Mouse (Mus musculus) frontal cortex, adult (tissue): ENCODE data around the gene Magi1.
A peak's percentile ranks its signal among the peaks of the same experiment; 100 is the strongest.

Source experiments
- ATAC-seq: cut with Nextera tagmentation; 2 replicates; pipeline ENCODE4 v1.9.2; 2017; ENCODE audit warnings: mild to moderate bottlenecking, moderate library complexity, mixed read lengths; ENCODE audit not compliant: low TSS enrichment

Gene Magi1

GRCm38 (mm10) chr6:93895721-93896120 is 388.0 kb downstream of the Magi1 start:
- no peak for ATAC-seq

- peak; percentile 80 for ATAC-seq
Observed at GRCm38 (mm10) chr6:93893956-93894355, 389.8 kb downstream of the Magi1 start.

GRCm38 (mm10) chr6:93892922-93893321 is 390.8 kb downstream of the Magi1 start:
- no peak for ATAC-seq

DNA sequence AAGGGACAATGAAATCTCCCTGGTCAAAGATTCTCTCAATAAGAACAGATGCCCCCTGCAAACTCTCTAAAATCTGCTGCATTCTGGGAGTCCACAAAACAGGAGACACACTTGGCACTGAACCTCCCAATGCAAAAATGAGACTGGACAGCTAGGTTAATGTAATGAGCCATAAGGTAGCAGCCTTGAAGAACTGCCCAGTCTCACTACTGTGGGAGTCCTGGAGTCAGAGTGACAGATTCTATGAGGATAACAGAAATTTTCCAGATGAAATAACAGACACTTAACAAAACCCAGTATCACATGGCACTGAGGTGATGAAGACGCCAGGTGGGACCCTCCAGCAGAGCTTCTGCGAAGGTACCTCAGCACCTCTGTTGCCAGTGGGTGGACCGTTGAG is 393.7 kb downstream of the Magi1 start:
- no peak for ATAC-seq

GRCm38 (mm10) chr6:93877337-93877736 is 406.4 kb downstream of the Magi1 start:
- ATAC-seq = no peak

DNA sequence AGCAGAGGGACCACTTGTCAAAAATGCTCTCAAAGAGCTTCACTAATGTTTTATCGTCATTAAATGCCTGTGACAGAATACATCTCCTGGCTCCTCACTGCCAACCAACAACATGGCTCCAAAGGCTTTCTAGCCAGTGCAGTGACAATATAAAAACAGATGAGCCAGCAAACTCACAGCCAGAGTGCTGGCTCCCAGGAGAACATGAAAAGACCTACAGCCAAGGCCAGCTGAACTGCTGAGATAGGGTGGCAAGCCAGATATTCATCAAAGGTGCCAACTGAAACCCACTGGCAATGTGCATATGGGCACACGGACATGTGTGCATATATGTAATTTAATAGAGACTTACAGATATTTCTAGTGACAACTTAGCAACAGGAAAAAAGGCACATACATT is 408.8 kb downstream of the Magi1 start:
- ATAC-seq = no peak

DNA sequence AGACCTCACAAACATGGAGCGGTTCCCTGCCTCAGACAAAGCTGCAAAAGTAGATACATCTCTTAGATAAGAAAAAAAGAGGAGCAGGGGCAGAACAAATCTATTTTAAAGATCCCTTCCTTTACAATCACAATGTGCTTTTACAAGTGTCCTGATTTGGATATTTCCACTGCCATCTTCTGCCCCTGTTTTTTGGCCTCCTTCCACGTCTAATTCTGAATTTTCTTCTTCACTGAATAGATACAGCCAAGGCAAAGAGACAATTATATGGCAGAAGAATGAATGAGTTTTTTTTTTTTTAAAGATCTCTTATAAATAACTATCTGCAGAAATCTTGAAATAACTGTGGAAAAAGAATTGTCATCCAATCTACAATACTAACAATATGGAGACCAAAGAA is 409.3 kb downstream of the Magi1 start:
- peak; percentile 51 for ATAC-seq

DNA sequence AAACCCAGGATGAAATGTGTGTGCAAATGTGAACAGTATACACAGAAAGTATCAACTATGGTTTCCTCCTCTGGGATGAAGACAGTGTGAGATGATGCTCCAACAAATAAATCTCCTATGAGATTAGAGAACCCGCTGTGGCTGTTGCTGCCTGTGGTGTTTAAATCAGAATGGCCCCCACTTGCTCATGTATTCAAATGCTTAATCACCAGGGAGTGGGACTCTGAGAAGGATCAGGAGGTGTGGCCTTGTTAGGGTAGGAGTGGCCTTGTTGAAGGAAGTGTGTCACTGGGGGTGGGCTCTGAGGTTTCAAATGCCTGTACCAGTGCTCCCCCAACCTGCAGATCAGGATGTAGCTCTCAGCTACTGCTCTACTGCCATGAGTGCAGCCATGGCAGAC is 410.2 kb downstream of the Magi1 start:
- ATAC-seq = no peak

DNA sequence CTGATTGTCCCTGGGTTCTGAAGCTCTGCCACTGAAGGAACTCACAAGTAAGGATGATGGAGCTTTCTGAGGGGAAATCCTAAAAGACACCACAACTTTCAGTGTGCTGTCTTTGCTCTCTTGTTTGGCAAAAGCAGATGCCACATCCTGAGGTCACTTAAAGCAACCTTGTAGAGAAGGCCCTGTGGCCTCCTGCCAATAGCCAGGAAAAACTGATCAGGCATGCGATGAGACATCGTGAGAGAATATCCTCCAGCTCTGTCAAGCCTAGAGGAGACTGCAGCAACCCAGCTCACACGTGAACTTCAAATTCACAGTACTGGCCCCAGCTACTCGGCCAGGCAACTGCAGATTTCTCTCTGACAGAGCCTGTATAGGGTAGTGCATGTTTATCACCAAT is 412.2 kb downstream of the Magi1 start:
- no peak for ATAC-seq

GRCm38 (mm10) chr6:93870023-93870422 is 413.7 kb downstream of the Magi1 start:
- ATAC-seq = no peak

DNA sequence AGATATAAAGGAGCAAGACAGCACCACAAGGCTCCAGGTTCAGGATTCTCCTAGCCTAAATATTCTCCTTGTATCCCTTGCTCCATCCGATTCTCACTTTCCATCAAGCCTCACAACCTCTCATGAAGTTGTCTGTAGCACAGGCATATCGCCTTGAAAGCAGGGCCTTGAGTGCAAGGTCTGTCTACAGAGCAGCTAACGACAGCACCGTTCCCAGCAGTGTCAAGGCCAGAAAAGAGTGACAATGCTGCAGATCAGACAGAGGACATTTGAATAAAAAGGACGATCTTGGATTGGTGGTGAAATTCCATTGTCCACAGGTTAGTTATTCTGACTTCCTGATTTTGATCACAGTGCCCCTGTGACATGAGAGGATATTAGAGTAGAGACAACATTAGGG is 421.5 kb downstream of the Magi1 start:
- no peak for ATAC-seq

DNA sequence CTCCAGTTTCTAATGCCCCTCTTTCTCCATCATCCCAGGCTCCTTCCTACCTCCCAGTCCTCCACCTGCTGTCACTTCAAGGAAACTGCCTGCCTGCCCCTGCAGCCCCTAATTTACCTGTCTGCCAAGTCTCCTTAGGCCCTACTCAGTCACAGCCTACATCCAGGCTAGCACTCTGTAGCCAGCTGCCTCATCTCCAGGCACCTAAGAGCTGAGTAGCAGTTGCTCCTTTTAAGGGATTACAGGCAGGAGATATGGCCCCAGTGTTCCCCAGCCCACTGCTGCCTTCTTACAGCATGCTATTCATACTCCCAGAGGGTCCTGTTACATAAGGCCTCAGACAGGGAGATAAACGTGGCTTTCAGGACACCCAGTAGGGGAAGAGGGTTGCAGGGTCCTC is 426.9 kb downstream of the Magi1 start:
- peak; percentile 12; the same call in 1 of the 2 replicates for ATAC-seq

DNA sequence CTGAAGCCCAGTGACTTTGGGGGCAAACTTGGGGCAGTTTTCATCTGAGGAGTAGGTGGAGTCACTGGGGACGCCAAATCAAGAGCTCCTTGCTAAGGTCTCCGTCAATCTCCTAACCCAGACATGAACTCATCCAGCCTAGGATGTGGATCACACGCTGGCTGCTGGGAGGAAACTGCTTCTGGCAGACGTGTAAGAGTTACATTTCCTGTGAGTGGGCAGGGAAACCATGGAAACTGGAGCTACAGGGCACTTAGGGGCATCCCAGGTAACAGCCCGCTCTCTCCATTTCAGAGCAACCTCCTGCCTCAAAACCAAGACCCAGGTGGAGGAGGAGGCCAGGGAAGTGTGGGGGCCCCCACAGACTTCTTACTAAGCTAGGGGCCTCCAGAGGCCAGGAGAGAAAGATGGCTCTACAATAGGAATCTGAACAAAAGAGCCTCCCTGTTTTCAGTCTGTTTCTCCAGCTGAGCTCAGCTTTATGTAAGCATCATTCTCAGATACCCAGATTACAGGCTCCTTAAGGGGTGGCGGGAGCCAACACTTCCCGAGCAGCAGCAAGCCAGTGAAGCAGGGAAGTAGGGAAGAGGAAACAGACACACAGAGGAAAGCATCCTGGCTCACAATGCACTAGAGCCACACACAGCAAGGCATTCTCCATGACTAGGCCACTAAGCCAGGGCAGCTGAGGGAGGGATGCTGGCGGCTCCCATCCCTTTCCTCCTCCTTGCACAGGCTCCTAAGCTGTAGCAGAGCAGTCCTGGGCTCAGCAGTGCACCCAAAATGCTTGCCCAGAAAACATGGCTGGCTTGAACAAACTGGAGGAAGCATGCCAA is 427.7 kb downstream of the Magi1 start:
- peak; percentile 90 for ATAC-seq

DNA sequence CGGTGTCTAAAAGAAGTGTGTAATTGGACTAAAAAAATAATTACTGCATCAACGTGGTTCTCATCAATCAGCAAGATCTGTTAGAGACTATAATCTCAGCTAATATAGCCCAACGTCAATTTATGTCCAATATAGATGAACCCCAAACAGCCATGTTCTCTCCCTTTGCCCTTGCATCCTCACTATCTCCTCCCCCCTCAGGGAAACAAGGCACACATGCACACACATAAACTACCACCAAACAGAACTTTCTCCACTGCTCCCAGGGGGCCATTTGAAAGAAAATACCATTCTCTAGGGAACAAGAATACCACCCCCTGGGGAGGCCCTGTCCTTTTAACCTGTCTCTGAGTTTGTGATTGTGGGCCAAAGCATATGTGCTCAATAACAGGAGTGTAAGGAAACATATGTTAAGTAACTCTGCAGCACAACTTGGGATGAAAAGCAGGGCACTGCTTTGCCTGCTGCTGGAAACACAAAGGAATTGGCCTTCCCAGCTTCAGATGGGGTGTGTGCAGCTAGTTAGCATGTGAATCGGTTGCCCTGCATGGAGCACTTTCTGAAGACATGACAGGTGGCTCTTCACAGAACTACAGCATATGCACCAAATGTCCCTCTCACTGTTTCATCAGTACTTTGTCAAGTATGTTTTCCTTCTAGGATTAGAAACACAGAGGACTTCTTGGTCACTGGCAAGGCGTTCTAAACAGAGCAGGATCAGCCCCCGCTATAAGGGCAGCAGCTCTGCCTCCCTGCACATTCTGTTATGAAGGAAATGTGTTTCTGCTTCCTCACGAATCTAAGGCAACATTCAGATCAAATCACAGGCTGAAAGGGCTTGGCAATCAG is 434.6 kb downstream of the Magi1 start:
- ATAC-seq = peak; percentile 36; the same call in 1 of the 2 replicates

DNA sequence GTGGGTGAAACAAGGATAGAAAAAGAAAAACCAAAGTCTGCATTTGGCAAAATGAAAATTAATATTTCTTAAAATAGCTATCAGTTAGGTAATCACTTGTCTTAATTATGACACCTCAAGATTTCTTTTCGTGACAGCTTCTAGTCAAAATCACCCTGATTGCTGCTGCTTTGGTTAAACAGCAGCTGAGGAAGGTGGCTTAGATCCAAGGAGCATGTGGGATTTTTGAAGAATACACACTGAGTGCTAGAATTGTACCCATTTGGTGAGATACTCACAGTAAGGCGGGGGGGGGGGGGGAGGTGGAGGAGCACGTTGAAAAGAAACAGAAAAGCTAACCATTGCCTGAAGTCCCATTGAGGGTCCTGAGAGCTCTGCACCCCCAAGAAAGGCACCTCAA is 438.2 kb downstream of the Magi1 start:
- peak; percentile 53; the same call in 1 of the 2 replicates for ATAC-seq

DNA sequence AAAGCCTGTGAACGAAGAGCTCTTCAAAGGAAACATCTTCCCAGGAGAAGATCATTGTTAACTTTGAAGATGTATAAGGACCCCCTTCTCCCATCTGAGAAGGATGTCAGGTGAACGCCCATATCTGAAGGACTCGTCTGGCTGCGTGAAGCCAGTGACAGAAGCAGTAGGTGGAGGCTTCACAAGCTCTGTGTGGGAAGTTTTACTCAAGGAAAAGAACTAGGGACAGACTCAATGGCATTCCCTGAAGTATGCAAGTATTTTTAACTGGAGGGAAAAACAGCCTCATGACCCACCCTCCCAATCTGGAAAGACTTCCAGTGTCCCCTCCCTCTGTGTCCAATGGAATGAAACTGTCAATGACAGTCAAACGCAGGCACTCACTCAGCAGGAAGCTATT is 438.6 kb downstream of the Magi1 start:
- peak; percentile 51 for ATAC-seq

DNA sequence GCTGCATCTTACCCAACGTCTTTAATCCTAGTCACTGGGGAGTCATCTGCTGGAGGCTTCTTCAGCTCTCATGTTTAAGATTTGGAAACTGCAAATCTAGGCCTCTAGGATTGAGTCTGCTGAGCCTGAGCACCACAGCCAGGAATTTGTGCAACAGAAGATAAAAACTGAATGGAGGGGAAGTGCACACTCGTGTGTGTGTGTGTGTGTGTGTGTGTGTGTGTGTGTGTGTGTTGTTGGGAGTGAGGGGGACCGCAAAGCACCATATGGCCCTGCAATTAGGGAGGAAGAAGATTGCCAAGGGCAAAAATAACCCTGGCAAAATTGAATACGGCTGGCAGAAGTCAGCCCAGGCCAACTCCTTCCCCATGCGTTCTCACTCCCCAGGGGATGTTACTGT is 439.1 kb downstream of the Magi1 start:
- peak; percentile 54 for ATAC-seq

GRCm38 (mm10) chr6:93838398-93838797 is 445.3 kb downstream of the Magi1 start:
- no peak for ATAC-seq

GRCm38 (mm10) chr6:93836585-93836984 is 447.1 kb downstream of the Magi1 start:
- ATAC-seq = no peak

DNA sequence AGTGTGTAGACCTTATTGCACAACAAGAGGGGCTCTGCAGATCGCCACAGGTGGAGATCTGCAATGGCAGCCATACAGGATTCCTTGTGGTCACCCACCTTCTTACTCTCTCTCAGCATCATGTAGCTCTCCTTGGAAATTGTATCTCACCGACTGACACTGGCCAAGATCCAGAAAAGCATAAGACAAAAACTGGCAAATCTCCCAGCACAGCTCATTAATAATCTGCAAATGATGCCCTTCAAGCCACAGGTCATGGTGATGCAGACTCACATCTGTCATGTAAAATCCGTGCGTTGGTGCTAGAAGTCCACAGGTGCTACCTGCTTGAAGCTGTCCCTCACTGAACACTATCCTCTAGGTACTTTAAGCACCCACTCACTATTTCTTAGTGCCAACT is 448.5 kb downstream of the Magi1 start:
- ATAC-seq = no peak

DNA sequence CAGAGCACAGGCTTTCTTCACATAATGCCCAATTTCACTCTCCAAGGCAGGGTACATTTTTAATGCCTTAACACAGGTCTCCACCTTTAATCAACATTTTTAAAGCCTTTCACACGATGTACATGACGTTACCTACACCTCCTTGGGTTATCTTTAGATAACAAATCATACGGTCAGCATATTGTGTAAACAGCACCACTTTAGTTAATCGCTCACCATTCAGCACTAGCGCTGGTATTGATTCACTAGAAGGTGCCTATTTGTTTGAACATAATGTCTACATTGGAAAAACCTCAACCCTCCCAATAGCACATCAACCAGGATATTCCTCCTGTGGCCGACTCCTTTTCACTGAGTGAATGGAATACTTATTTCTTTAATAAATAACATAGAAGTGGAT is 455.5 kb downstream of the Magi1 start:
- no peak for ATAC-seq

DNA sequence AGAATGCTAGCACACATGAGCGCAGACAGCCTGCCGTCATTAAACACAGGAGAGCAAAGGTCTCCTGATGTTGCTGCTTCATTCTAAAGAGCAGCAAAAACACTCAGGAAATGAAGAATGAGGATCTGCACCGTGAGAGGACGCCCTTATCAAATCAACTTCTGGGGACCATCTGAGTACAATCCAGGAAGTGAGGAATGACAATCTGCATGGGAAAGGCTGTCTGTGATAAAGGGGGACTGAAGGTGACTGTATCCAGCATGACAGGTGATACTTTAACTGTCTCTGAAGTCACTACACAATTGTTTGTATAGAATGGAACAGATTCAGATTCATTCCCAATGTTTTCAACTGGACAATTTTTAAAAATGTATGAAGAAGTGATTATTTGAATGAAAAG is 456.8 kb downstream of the Magi1 start:
- no peak for ATAC-seq
